Mouse (Mus musculus): ENCODE results near the gene Ppia.
"Not testable (repeated sequence)": the region's sequence is repeated elsewhere in the genome, so short reads cannot be mapped to it uniquely, and the experiment has no call there.

The Ppia gene

GRCm38 (mm10) chr11:6404699-6405566 lies 10.3 kb upstream of the Ppia start:
- no peak for DNase-seq (ENCODE audit: low read depth, low spot score)

GRCm38 (mm10) chr11:6405591-6406081 lies 9.6 kb upstream of the Ppia start:
- DNase-seq (ENCODE audit: low read depth, low spot score), result no peak

- no peak for DNase-seq (ENCODE audit: low read depth, low spot score)
These were observed 8.7 kb upstream of the Ppia start for GRCm38 (mm10) chr11:6406251-6407161.

- DNase-seq (ENCODE audit: low read depth, low spot score), result no peak
These were observed 8.1 kb upstream of the Ppia start for GRCm38 (mm10) chr11:6407162-6407621.

GRCm38 (mm10) chr11:6410050-6410602 lies 5.1 kb upstream of the Ppia start:
- DNase-seq (ENCODE audit: low read depth, low spot score), result no peak

- DNase-seq (ENCODE audit: low read depth, low spot score), result not testable (repeated sequence)
These were observed 4.5 kb upstream of the Ppia start for GRCm38 (mm10) chr11:6410755-6411154.

- no peak for DNase-seq (ENCODE audit: low read depth, low spot score)
These were observed 3.6 kb upstream of the Ppia start for GRCm38 (mm10) chr11:6411684-6412083.

- DNase-seq (ENCODE audit: low read depth, low spot score), result no peak
These were observed 2.0 kb upstream of the Ppia start for GRCm38 (mm10) chr11:6413264-6413663.

- peak; percentile 89 for DNase-seq (ENCODE audit: low read depth, low spot score)
These were observed 535 bp downstream of the Ppia start for GRCm38 (mm10) chr11:6415551-6416404.

GRCm38 (mm10) chr11:6416405-6417034 lies 1.3 kb downstream of the Ppia start:
- peak; percentile 64 for DNase-seq (ENCODE audit: low read depth, low spot score)

GRCm38 (mm10) chr11:6417069-6417468 lies 1.8 kb downstream of the Ppia start:
- DNase-seq (ENCODE audit: low read depth, low spot score), result no peak

- DNase-seq (ENCODE audit: low read depth, low spot score), result no peak
These were observed 2.2 kb downstream of the Ppia start for GRCm38 (mm10) chr11:6417490-6417889.

- no peak for DNase-seq (ENCODE audit: low read depth, low spot score)
These were observed 3.5 kb downstream of the Ppia start for GRCm38 (mm10) chr11:6418751-6419150.

GRCm38 (mm10) chr11:6419156-6419555 lies 3.9 kb downstream of the Ppia start:
- not testable (repeated sequence) for DNase-seq (ENCODE audit: low read depth, low spot score)

- no peak for DNase-seq (ENCODE audit: low read depth, low spot score)
These were observed 5.0 kb downstream of the Ppia start for GRCm38 (mm10) chr11:6420283-6420703.

GRCm38 (mm10) chr11:6420722-6421350 lies 5.6 kb downstream of the Ppia start:
- DNase-seq (ENCODE audit: low read depth, low spot score), result no peak

- DNase-seq (ENCODE audit: low read depth, low spot score), result no peak
These were observed 14.9 kb downstream of the Ppia start for GRCm38 (mm10) chr11:6430186-6430585.

GRCm38 (mm10) chr11:6436442-6436841 lies 21.2 kb downstream of the Ppia start:
- DNase-seq (ENCODE audit: low read depth, low spot score), result no peak

- DNase-seq (ENCODE audit: low read depth, low spot score), result no peak
These were observed 22.4 kb downstream of the Ppia start for GRCm38 (mm10) chr11:6437667-6438066.

- no peak for DNase-seq (ENCODE audit: low read depth, low spot score)
These were observed 24.9 kb downstream of the Ppia start for GRCm38 (mm10) chr11:6440171-6440570.
